Mouse (Mus musculus) G1E (cell line): Measurements from ENCODE around the gene Slc35a3. TPM values are rescaled to one million over a fixed set of nuclear protein-coding genes. Genes with fewer than 3 reads are reported as not detected.
A peak's percentile ranks its signal among the peaks of the same experiment; 100 is the strongest.

ENCODE experiments used
- ATAC-seq: 2 replicates; pipeline ENCODE4 v1.8.0; 2016; ENCODE audit warnings: mild to moderate bottlenecking; ENCODE audit not compliant: insufficient number of reproducible peaks, poor library complexity, low FRiP score, severe bottlenecking; ENCODE audit errors: extremely low read depth
- DNase-seq: peaks from one replicate; pipeline ENCODE4 v3.0.0; 2012; ENCODE audit warnings: low spot score
- H3K27me3 ChIP-seq: 2 replicates; pipeline ENCODE4 v1.6.1; 2012; ENCODE audit warnings: mild to moderate bottlenecking, low read length, inconsistent platforms; ENCODE audit not compliant: insufficient read depth
- H3K36me3 ChIP-seq: replicated peaks from 2 replicates; pipeline ENCODE3; 2012; ENCODE audit warnings: mild to moderate bottlenecking, inconsistent platforms
- H3K4me1 ChIP-seq: 2 replicates; pipeline ENCODE4 v1.6.1; 2012; ENCODE audit warnings: low read depth, low read length, inconsistent platforms, mixed read lengths; ENCODE audit not compliant: insufficient read depth
- H3K4me3 ChIP-seq: 2 replicates; pipeline ENCODE4 v1.5.1; 2012; ENCODE audit warnings: low read depth, mild to moderate bottlenecking, inconsistent platforms, low read length, moderate library complexity, mixed read lengths
- H3K9me3 ChIP-seq: replicated peaks from 2 replicates; pipeline ENCODE4 v1.6.1; 2012; ENCODE audit warnings: inconsistent platforms
- CTCF ChIP-seq: IDR thresholded peaks from 2 replicates; pipeline ENCODE4 v1.5.1; 2012; ENCODE audit warnings: low read depth, low read length, inconsistent platforms, mixed read lengths
- GATA1 ChIP-seq: IDR thresholded peaks from 2 replicates; pipeline ENCODE4 v1.6.1; 2012; ENCODE audit warnings: borderline replicate concordance, low read length, inconsistent platforms, mixed read lengths
- GATA2 ChIP-seq: IDR thresholded peaks from 2 replicates; pipeline ENCODE4 v1.6.1; 2012; ENCODE audit warnings: low read depth, low read length, inconsistent platforms, borderline replicate concordance
- POLR2AphosphoS5 ChIP-seq: IDR thresholded peaks from 2 replicates; pipeline ENCODE4 v1.6.1; 2012; ENCODE audit warnings: low read depth, low read length, inconsistent platforms; ENCODE audit not compliant: insufficient replicate concordance
- TAL1 ChIP-seq: conservative IDR thresholded peaks from 2 replicates; pipeline ENCODE4 v1.6.1; 2012; ENCODE audit warnings: low read depth, low read length, inconsistent platforms, mixed read lengths
- polyA plus RNA-seq: library from polyadenylated mRNA; stranded (reverse); fragments of >175 nt; gene quantifications from 2 replicates; pipeline ENCODE4 v1.2.3, GENCODE M21; 2012
- total RNA-seq, 2 experiments: library from RNA; stranded (forward) in 1 of 2; stranded (reverse) in 1 of 2; fragments of 200-1000 nt in 1 of 2; fragments of >200 nt in 1 of 2; fragmentation: Nextera tagmentation in 1 of 2; gene quantifications; 2 replicates each; pipeline ENCODE4 v1.2.3; 2014 to 2017

Slc35a3 gene
- total and polyA plus RNA-seq, 3 experiments = 13.4 to 60.9 (median 54.6) TPM

DNA sequence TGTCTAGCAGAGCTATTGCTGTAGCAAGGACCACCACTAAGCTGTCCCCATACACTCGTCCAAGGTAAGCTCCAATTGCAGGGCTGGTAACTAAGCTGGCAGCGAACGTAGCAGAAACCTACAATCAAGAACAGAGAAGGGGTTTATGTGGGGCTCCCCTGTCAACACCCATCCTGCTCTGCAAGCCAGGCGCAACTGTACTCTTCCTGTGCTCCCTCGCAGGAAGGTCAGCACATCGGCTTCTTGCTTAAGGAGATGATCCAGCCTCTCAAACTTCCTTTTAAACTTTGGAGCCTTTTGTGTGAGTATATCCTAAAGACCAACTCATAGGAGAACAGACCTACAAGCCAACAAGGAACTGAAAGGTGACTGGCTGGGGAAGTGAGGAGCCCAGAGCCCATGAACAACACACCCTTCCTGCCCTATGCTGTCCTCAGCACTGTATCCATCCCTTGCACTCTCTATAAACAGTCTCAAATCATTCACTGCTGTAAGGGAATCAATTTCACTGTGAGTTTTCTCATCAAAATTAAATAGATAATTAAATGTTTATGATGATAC, 70.7 kb downstream of the Slc35a3 start:
- TF ChIP-seq CTCF = no peak
- TF ChIP-seq POLR2AphosphoS5 = no peak
- no peak for TF ChIP-seq TAL1
- no peak for TF ChIP-seq GATA2
- no peak for TF ChIP-seq GATA1
- H3K9me3 ChIP-seq = no peaks in the 10 kb centered on the region
- ATAC-seq = no peak
- H3K4me3 ChIP-seq = no peak overlapping the region
- no peaks in the 10 kb centered on the region for H3K27me3 ChIP-seq
- peaks cover 93% of the 10 kb centered on the region for H3K36me3 ChIP-seq
- DNase-seq = no peak
- peaks cover 24% of the 10 kb centered on the region for H3K4me1 ChIP-seq

GRCm38 (mm10) chr3:116640024-116640423, 72.6 kb downstream of the Slc35a3 start:
- Histone ChIP-seq H3K4me3 (no peak overlapping the region), H3K9me3 (no peaks in the 10 kb centered on the region), H3K27me3 (no peaks in the 10 kb centered on the region), H3K4me1 (peaks cover 27% of the 10 kb centered on the region), H3K36me3 (peaks cover 93% of the 10 kb centered on the region)
- DNase-seq = no peak
- peak; percentile 40; the same call in 1 of the 2 replicates for ATAC-seq
- no peak for TF ChIP-seq CTCF
- TF ChIP-seq GATA1 = no peak
- no peak for TF ChIP-seq GATA2
- no peak for TF ChIP-seq TAL1
- TF ChIP-seq POLR2AphosphoS5 = no peak

- H3K4me3 ChIP-seq = no peak overlapping the region
- DNase-seq (no peak), ATAC-seq (no peak)
- no peaks in the 10 kb centered on the region for H3K9me3 ChIP-seq
- peaks cover 95% of the 10 kb centered on the region for H3K36me3 ChIP-seq
- peaks cover 26% of the 10 kb centered on the region for H3K4me1 ChIP-seq
- TF ChIP-seq TAL1 = no peak
- no peak for TF ChIP-seq POLR2AphosphoS5
- TF ChIP-seq CTCF = no peak
- TF ChIP-seq GATA1 = no peak
- no peak for TF ChIP-seq GATA2
- no peaks in the 10 kb centered on the region for H3K27me3 ChIP-seq
Observed at GRCm38 (mm10) chr3:116638572-116638971, 74.1 kb downstream of the Slc35a3 start.

DNA sequence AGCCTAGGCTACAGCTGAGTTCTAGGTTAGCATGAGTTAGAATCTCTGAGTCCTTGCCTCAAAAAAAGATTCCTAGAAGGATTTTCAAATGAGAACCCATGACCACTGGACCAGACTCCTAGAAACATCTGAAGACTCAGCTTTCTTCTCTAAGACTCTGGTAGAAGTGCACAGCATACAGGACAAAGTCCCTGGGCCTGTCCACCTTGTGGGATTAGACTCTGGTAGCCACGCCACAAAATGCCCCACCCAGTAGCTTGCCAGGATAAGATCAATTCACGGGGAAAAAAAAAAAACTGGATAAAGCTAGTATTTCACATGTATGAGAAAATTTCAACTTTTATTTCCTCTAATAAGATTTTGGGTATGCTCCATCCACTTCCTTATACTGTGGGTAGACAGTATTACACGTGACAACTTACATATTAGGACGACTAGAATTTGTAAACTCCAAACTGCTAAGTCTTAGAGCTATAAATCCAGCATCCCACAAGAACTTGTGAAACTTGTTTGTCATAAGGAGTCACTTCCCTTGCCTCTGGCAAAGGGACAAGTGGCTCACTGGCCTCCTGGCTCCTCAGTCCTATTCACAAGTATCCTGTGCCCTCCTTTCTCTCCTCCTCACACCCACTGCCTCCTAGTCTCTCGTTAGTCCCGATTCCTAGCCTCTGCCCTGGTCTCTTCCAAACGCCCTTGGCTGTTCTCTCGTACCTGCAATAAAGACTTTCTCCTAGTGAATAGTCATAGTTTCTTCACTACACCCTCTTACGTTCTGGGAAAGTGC, 74.7 kb downstream of the Slc35a3 start:
- H3K36me3 ChIP-seq = peaks cover 95% of the 10 kb centered on the region
- DNase-seq (no peak), ATAC-seq (no peak)
- no peaks in the 10 kb centered on the region for H3K27me3 ChIP-seq
- peaks cover 19% of the 10 kb centered on the region for H3K4me1 ChIP-seq
- TF ChIP-seq TAL1 (no peak), GATA1 (no peak), GATA2 (no peak), POLR2AphosphoS5 (no peak), CTCF (no peak)
- no peaks in the 10 kb centered on the region for H3K9me3 ChIP-seq
- H3K4me3 ChIP-seq = no peak overlapping the region

- TF ChIP-seq CTCF (no peak), GATA2 (no peak), TAL1 (no peak), POLR2AphosphoS5 (no peak), GATA1 (no peak)
- ATAC-seq = no peak
- peaks cover 9% of the 10 kb centered on the region for H3K4me1 ChIP-seq
- DNase-seq = no peak
- no peak overlapping the region for H3K4me3 ChIP-seq
- no peaks in the 10 kb centered on the region for H3K27me3 ChIP-seq
- peaks cover 91% of the 10 kb centered on the region for H3K36me3 ChIP-seq
- H3K9me3 ChIP-seq = no peaks in the 10 kb centered on the region
Observed at GRCm38 (mm10) chr3:116635799-116636198, 76.8 kb downstream of the Slc35a3 start.

DNA sequence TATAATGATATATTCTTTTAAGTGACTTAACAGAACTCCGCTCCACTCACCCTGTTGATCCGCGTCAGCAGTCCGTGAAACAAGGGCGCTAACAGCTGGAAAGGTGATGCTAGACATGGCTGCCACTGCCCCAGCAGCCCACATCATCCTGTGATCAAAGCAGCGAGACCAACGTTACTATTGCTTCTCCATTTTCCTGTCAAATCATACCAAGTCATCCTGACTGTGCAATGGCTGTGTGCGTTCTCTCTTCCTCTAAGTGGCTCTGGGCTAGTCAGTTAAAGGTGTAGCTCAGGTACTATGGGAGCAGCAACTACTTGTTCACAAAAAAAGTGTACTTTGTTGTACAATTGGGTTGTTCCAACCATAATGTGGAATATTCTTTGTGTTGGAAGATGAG, 77.8 kb downstream of the Slc35a3 start:
- Histone ChIP-seq H3K9me3 (no peaks in the 10 kb centered on the region), H3K4me3 (no peak overlapping the region), H3K4me1 (peaks cover 6% of the 10 kb centered on the region), H3K36me3 (peaks cover 90% of the 10 kb centered on the region), H3K27me3 (no peaks in the 10 kb centered on the region)
- TF ChIP-seq GATA2 = no peak
- TF ChIP-seq POLR2AphosphoS5 = no peak
- no peak for TF ChIP-seq GATA1
- no peak for TF ChIP-seq CTCF
- no peak for TF ChIP-seq TAL1
- no peak for ATAC-seq
- no peak for DNase-seq
